Mouse (Mus musculus) olfactory bulb, adult 2 months (tissue): ENCODE measurements around the gene Epb42.

Source experiments
- CTCF ChIP-seq: fragments of 200-500 bp; IDR thresholded peaks from 2 replicates; pipeline ENCODE4 v1.5.1; 2012; ENCODE audit warnings: low read depth, mild to moderate bottlenecking, low read length, moderate library complexity; ENCODE audit not compliant: insufficient read depth
- POLR2A ChIP-seq: fragments of 200-500 bp; IDR thresholded peaks from 2 replicates; pipeline ENCODE4 v1.6.1; 2012; ENCODE audit warnings: mild to moderate bottlenecking, low read depth, low read length, moderate library complexity; ENCODE audit not compliant: insufficient read depth

- TF ChIP-seq CTCF (no peak), POLR2A (no peak)
Observed at GRCm38 (mm10) chr2:120972964-120973363, 63.9 kb downstream of the Epb42 start.
